In genomic region chr10:71778903-71779302, GRCm38 (mm10) we compare ENCODE assay signal across 29 mouse cellular contexts.
"Had no signal": no experiment of that assay in that cellular context is flagged by ENCODE, and none has a peak within 500 bp of the region (broad histone marks: within the 10 kb centered on the region; RNA-seq: fewer than 3 reads in every experiment).

No protein-coding gene starts in this region.

- H3K4me3 ChIP-seq: heart, embryonic 12.5 days; heart, embryonic 13.5 days; heart, embryonic 15.5 days; hindbrain, embryonic 10.5 days; hindbrain, embryonic 12.5 days; hindbrain, embryonic 13.5 days; hindbrain, embryonic 15.5 days; intestine, embryonic 15.5 days; kidney, embryonic 15.5 days; layer of hippocampus, adult 2 months; left cerebral cortex, adult 2 months had no signal

- H3K36me3 ChIP-seq: heart, embryonic 12.5 days; heart, embryonic 13.5 days; heart, embryonic 15.5 days; hindbrain, embryonic 10.5 days; hindbrain, embryonic 12.5 days; hindbrain, embryonic 13.5 days; hindbrain, embryonic 15.5 days; intestine, embryonic 15.5 days; kidney, embryonic 15.5 days had no signal

- H3K27ac ChIP-seq: heart, embryonic 13.5 days; heart, embryonic 15.5 days; hindbrain, embryonic 10.5 days; hindbrain, embryonic 12.5 days; hindbrain, embryonic 13.5 days; hindbrain, embryonic 14.5 days; hindbrain, embryonic 15.5 days; hindbrain, postnatal 0 days; intestine, embryonic 15.5 days; kidney, embryonic 15.5 days; kidney, postnatal 0 days; layer of hippocampus, adult 2 months; left cerebral cortex, adult 2 months had no signal

- H3K9ac ChIP-seq: heart, embryonic 12.5 days; heart, embryonic 13.5 days; heart, embryonic 15.5 days; hindbrain, embryonic 12.5 days; hindbrain, embryonic 13.5 days; hindbrain, embryonic 14.5 days; hindbrain, embryonic 15.5 days; intestine, embryonic 15.5 days; kidney, embryonic 15.5 days had no signal

- DNase-seq: heart, postnatal 10 days; heart, postnatal 14 days; heart, postnatal 36 days; heart, postnatal 4 days; kidney, adult 11 months; kidney, adult 18-20 months; kidney, adult 2 months; kidney, adult 8-10 months; kidney, postnatal 10 days; kidney, postnatal 14 days; kidney, postnatal 25 days; kidney, postnatal 36 days; kidney, postnatal 4 days; layer of hippocampus, adult 9-11 months; layer of hippocampus, postnatal 36 days had no signal

- H3K4me1 ChIP-seq: heart, embryonic 12.5 days; heart, embryonic 13.5 days; heart, embryonic 15.5 days; hindbrain, embryonic 10.5 days; hindbrain, embryonic 12.5 days; hindbrain, embryonic 13.5 days; hindbrain, embryonic 15.5 days; intestine, embryonic 15.5 days; kidney, embryonic 15.5 days had no signal

- H3K9me3 ChIP-seq: heart, embryonic 12.5 days; heart, embryonic 13.5 days; heart, embryonic 15.5 days; hindbrain, embryonic 10.5 days; hindbrain, embryonic 12.5 days; hindbrain, embryonic 13.5 days; hindbrain, embryonic 15.5 days; intestine, embryonic 15.5 days; kidney, embryonic 15.5 days had no signal
